Mouse (Mus musculus): ENCODE results near the gene Phf21a. TPM values are rescaled to one million over a fixed set of nuclear protein-coding genes. Genes with fewer than 3 reads are reported as not detected.
A peak's percentile ranks its signal among the peaks of the same experiment; 100 is the strongest.

The Phf21a gene
- total RNA-seq, 2 experiments from 2014 or later: 97.1 to 126 TPM

DNA sequence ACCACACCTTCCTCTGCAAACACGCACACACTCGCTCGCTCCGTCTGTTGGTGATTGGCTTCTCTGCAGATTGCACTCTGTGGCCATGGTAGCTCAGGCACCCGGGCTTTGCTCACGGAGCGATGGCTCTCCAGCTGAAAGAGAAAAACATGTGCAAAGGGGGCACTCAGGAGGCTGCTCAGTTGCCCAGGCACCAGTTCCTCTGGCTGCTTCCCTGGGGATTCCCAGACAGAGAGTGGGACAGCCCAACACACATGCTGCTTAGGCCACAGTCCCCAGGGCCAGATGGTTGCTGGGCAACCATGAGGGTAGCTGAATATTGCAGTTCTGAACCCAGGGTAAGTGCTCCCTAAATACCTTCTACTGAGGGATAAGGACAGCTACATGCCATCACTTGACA lies 312.8 kb downstream of the Phf21a start:
- DNase-seq (ENCODE audit: low spot score in 2 of 2): no peak
- intact Hi-C loops (cut with DNase I): no loop called here

GRCm38 (mm10) chr2:92408309-92409045 lies 315.6 kb downstream of the Phf21a start:
- no peak for DNase-seq (ENCODE audit: low spot score in 2 of 2)
- intact Hi-C loops (cut with DNase I): no loop called here

- intact Hi-C loops (cut with DNase I): no loop called here
- no peak for DNase-seq (ENCODE audit: low spot score in 2 of 2)
Observed at GRCm38 (mm10) chr2:92411705-92412104, 318.8 kb downstream of the Phf21a start.

Small RNA genes lying within 50 kb of the gene (microRNA-seq; reads per million reads assigned to microRNA genes)
- gene Mir1955 (7.1 reads per million, percentile 24 among the genes with 10 or more reads in this experiment), gene Mir7000 (8.6 reads per million, percentile 27 among the genes with 10 or more reads in this experiment)

Other genes with a start within 250 kb of the Phf21a start
- 10 to 100 TPM; 44.0 to 51.3 TPM for gene Chrm4, start 165.9 kb upstream of the Phf21a start, total RNA-seq (2021)
- 10 to 100 TPM; 15.6 to 23.5 TPM for gene Mdk, start 160.8 kb upstream of the Phf21a start, total RNA-seq (2021)
- not detected for gene Gm9821, start 147.4 kb upstream of the Phf21a start, total RNA-seq (2021)
- gene Dgkz, start 117.3 kb upstream of the Phf21a start, total RNA-seq (2021): 100 to 1,000 TPM; 503 to 538 TPM
- 1 to 10 TPM; 2.6 to 2.8 TPM for gene Creb3l1, start 68.6 kb upstream of the Phf21a start, total RNA-seq (2021)

All from left cerebral cortex, postnatal 36 days (tissue).